Mouse (Mus musculus) heart, embryonic 16.5 days (tissue): Measurements from ENCODE around the gene Slc5a5. TPM values are rescaled to one million over a fixed set of nuclear protein-coding genes. Genes with fewer than 3 reads are reported as not detected.
A peak's percentile ranks its signal among the peaks of the same experiment; 100 is the strongest.

Source experiments
- ATAC-seq: fragments of 200-750 bp; cut with Nextera tagmentation; replicated peaks from 2 replicates; pipeline ENCODE4 v1.8.0; 2017; ENCODE audit warnings: moderate number of reproducible peaks; ENCODE audit not compliant: insufficient read depth, low FRiP score; ENCODE audit errors: extremely low read depth
- H3K27ac ChIP-seq: fragments of 300-500 bp; sonication (generic); 2 replicates; pipeline ENCODE4 v1.5.1; 2014; ENCODE audit warnings: mild to moderate bottlenecking, low read length, control low read depth, moderate library complexity
- H3K27me3 ChIP-seq: fragments of 300-500 bp; sonication (generic); 2 replicates; pipeline ENCODE4 v1.6.1; 2014; ENCODE audit warnings: low read length, mixed read lengths; ENCODE audit not compliant: control insufficient read depth, insufficient read depth
- H3K36me3 ChIP-seq: fragments of 300-500 bp; sonication (generic); 2 replicates; pipeline ENCODE4 v1.6.1; 2014; ENCODE audit not compliant: control insufficient read depth, insufficient read depth
- H3K4me1 ChIP-seq: fragments of 300-500 bp; sonication (generic); 2 replicates; pipeline ENCODE4 v1.6.1; 2014; ENCODE audit warnings: low read length, mixed read lengths; ENCODE audit not compliant: control insufficient read depth, insufficient read depth
- H3K4me2 ChIP-seq: fragments of 300-500 bp; sonication (generic); 2 replicates; pipeline ENCODE4 v1.6.1; 2014; ENCODE audit warnings: low read depth, mild to moderate bottlenecking, control low read depth, low read length
- H3K4me3 ChIP-seq: fragments of 300-500 bp; sonication (generic); 2 replicates; pipeline ENCODE4 v1.5.1; 2014; ENCODE audit warnings: mild to moderate bottlenecking, control low read depth, low read length
- H3K9ac ChIP-seq: fragments of 300-500 bp; sonication (generic); 2 replicates; pipeline ENCODE4 v1.6.1; 2014; ENCODE audit warnings: low read length, control low read depth
- H3K9me3 ChIP-seq: fragments of 300-500 bp; sonication (generic); replicated peaks from 2 replicates; pipeline ENCODE4 v1.6.1; 2016; ENCODE audit warnings: low read length; ENCODE audit not compliant: control insufficient read depth
- WGBS: fragments of 180-500 bp; shearing (Covaris S2); extraction: QIAGEN DNeasy Blood & Tissue Kit; methylation state at CpG from one replicate; pipeline ENCODE4 v1.1.7; 2014; 5-methylcytosine and 5-hydroxymethylcytosine counted together
- polyA plus RNA-seq: library from polyadenylated mRNA; unstranded; fragments of >200 nt; fragmentation: Nextera tagmentation; extraction: Ambion mirVana; gene quantifications from 2 replicates; pipeline ENCODE4 v1.2.1, GENCODE M21; 2015

Gene Slc5a5
- polyA plus RNA-seq, 1 experiment from 2014 or later: 0.43 TPM

- 0 out of 2 replicates have a peak overlapping the region, but pooled peaks have one; percentile 2 for H3K27ac ChIP-seq
- WGBS: 29% methylated on average over 40 of the region's 40 CpGs
- H3K27me3 ChIP-seq: no peaks in the 10 kb centered on the region
- H3K4me1 ChIP-seq: peaks cover 35% of the 10 kb centered on the region
- H3K9ac ChIP-seq: peak overlapping the region; percentile 42; the same call in 1 of the 2 replicates
- peak overlapping the region; percentile 1; the same call in 1 of the 2 replicates for H3K4me3 ChIP-seq
- H3K9me3 ChIP-seq: no peaks in the 10 kb centered on the region
- H3K36me3 ChIP-seq: no peaks in the 10 kb centered on the region
- H3K4me2 ChIP-seq: peak overlapping the region; percentile 33
- no peak for ATAC-seq
Measured at GRCm38 (mm10) chr8:70868559-70869198, 23.9 kb downstream of the Slc5a5 start.

- ATAC-seq: no peak
- no peaks in the 10 kb centered on the region for H3K36me3 ChIP-seq
- 85% methylated on average over 7 of the region's 7 CpGs for WGBS
- no peak overlapping the region for H3K4me2 ChIP-seq
- H3K27ac ChIP-seq: no peak overlapping the region
- H3K4me3 ChIP-seq: no peak overlapping the region
- H3K9me3 ChIP-seq: no peaks in the 10 kb centered on the region
- peak overlapping the region; percentile 67; the same call in 1 of the 2 replicates for H3K9ac ChIP-seq
- peaks cover 33% of the 10 kb centered on the region for H3K4me1 ChIP-seq
- H3K27me3 ChIP-seq: peaks cover 15% of the 10 kb centered on the region
Measured at GRCm38 (mm10) chr8:70866566-70866965, 26.0 kb downstream of the Slc5a5 start.

DNA sequence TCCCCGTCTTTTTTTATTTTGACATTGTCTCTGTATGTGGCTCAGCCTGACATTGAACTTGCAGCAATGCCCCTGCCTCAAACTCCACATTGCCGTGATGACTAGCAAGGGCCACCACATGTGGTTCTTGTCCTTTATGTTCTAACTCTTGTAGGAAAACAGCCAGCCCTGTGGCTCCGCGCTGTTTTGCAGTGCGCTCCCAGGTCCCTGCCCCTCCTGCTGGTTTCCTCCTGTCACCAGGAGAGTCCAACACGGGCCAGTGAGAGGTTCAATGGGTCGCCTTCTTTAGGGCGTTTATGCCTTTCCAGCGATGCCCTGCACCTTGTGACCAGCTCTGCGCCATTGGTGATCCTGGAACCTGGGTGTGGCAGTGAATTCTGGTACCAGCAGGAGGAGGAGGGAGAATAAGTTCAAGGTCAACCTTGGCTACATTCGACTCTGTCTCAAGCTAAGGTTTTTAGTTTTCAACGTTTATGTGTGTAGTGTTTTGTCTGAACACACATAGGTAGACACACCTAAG, 26.5 kb downstream of the Slc5a5 start:
- 7% methylated on average over 12 of the region's 12 CpGs for WGBS
- Histone ChIP-seq H3K27ac (peak overlapping the region; percentile 77), H3K9me3 (no peaks in the 10 kb centered on the region), H3K27me3 (peaks cover 19% of the 10 kb centered on the region), H3K4me3 (peak overlapping the region; percentile 65), H3K4me1 (peaks cover 33% of the 10 kb centered on the region), H3K9ac (peak overlapping the region; percentile 67), H3K36me3 (no peaks in the 10 kb centered on the region), H3K4me2 (peak overlapping the region; percentile 79)
- ATAC-seq: peak; percentile 3; the same call in 1 of the 2 replicates

DNA sequence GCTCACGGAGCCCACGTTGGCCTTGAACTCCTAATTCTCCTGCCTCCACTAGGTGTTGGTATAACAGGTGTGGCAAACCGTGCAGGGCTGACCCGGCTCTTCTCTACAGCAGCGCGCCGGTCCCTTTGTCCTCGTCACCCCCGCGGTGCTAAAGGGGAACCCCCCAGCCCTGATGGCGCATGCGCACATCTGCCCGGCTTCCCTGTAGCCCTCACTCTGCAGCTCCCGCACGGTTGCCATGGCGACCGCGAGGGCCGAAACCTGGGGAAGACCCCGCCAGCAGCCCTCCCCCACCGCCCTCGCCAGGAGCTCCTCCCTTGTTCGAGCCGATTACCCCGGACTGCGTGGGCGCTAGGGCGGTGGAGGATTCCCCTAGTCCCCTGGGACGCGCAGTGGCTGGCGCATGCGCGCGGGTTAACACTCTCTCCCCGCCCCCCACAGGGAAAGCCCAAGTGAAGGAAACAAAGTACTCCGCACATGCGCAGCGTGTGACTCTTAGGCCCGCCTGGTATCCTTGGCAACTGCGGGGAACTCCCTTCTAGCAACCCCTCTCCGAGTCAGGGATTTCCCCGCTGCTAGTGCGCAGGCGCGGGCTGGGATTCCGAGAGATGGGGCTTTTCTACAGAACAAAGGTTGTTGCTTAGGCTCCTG, 27.1 kb downstream of the Slc5a5 start:
- peaks cover 19% of the 10 kb centered on the region for H3K27me3 ChIP-seq
- peak overlapping the region; percentile 79 for H3K4me2 ChIP-seq
- peak; percentile 87 for ATAC-seq
- WGBS: under 1% methylated on average over 46 of the region's 46 CpGs
- peak overlapping the region; percentile 65 for H3K4me3 ChIP-seq
- no peaks in the 10 kb centered on the region for H3K36me3 ChIP-seq
- H3K9ac ChIP-seq: peak overlapping the region; percentile 73
- H3K27ac ChIP-seq: peak overlapping the region; percentile 83
- no peaks in the 10 kb centered on the region for H3K9me3 ChIP-seq
- peaks cover 33% of the 10 kb centered on the region for H3K4me1 ChIP-seq

GRCm38 (mm10) chr8:70864712-70865221, 27.8 kb downstream of the Slc5a5 start:
- 2% methylated on average over 24 of the region's 24 CpGs for WGBS
- peak; percentile 8; the same call in 1 of the 2 replicates for ATAC-seq
- H3K9ac ChIP-seq: peak overlapping the region; percentile 73
- H3K36me3 ChIP-seq: no peaks in the 10 kb centered on the region
- H3K4me2 ChIP-seq: peak overlapping the region; percentile 79
- peak overlapping the region; percentile 83 for H3K27ac ChIP-seq
- H3K9me3 ChIP-seq: no peaks in the 10 kb centered on the region
- peaks cover 19% of the 10 kb centered on the region for H3K27me3 ChIP-seq
- H3K4me3 ChIP-seq: peak overlapping the region; percentile 65
- H3K4me1 ChIP-seq: peaks cover 33% of the 10 kb centered on the region

GRCm38 (mm10) chr8:70863956-70864711, 28.4 kb downstream of the Slc5a5 start:
- H3K4me1 ChIP-seq: peaks cover 30% of the 10 kb centered on the region
- peak overlapping the region; percentile 83 for H3K27ac ChIP-seq
- peak overlapping the region; percentile 65 for H3K4me3 ChIP-seq
- WGBS: 1% methylated on average over 46 of the region's 46 CpGs
- no peak for ATAC-seq
- peak overlapping the region; percentile 79 for H3K4me2 ChIP-seq
- H3K9me3 ChIP-seq: no peaks in the 10 kb centered on the region
- no peaks in the 10 kb centered on the region for H3K36me3 ChIP-seq
- H3K9ac ChIP-seq: peak overlapping the region; percentile 78
- peaks cover 19% of the 10 kb centered on the region for H3K27me3 ChIP-seq

- WGBS: 1% methylated on average over 55 of the region's 55 CpGs
- no peak for ATAC-seq
Measured at GRCm38 (mm10) chr8:70862824-70863641, 29.5 kb downstream of the Slc5a5 start, which contains the start of gene Kcnn1. Gene Kcnn1 (minus strand): TSS chr8:70863258.

GRCm38 (mm10) chr8:70857516-70857915, 35.0 kb downstream of the Slc5a5 start:
- no peaks in the 10 kb centered on the region for H3K9me3 ChIP-seq
- ATAC-seq: no peak
- H3K4me3 ChIP-seq: no peak overlapping the region
- peaks cover 7% of the 10 kb centered on the region for H3K4me1 ChIP-seq
- WGBS: 38% methylated on average over 4 of the region's 4 CpGs
- no peak overlapping the region for H3K27ac ChIP-seq
- H3K27me3 ChIP-seq: peaks cover 12% of the 10 kb centered on the region
- H3K9ac ChIP-seq: no peak overlapping the region
- no peak overlapping the region for H3K4me2 ChIP-seq
- no peaks in the 10 kb centered on the region for H3K36me3 ChIP-seq

More at GRCm38 (mm10) chr8:70862824-70863641, 29.5 kb downstream of the Slc5a5 start, which contains the start of gene Kcnn1:
- H3K4me3 ChIP-seq: peak within 1 kb of the TSS; percentile 65
- H3K27ac ChIP-seq: peak within 1 kb of the TSS; percentile 83
- peak within 1 kb of the TSS; percentile 79 for H3K4me2 ChIP-seq
- peaks cover 21% of the 10 kb centered on the region for H3K4me1 ChIP-seq
- no peaks in the 10 kb centered on the region for H3K36me3 ChIP-seq
- H3K9ac ChIP-seq: peak within 1 kb of the TSS; percentile 78
- no peaks in the 10 kb centered on the region for H3K9me3 ChIP-seq
- peaks cover 19% of the 10 kb centered on the region for H3K27me3 ChIP-seq
